Mouse (Mus musculus): ENCODE measurements around the gene Stxbp3.
"Not testable (repeated sequence)": the region's sequence is repeated elsewhere in the genome, so short reads cannot be mapped to it uniquely, and the experiment has no call there.

Stxbp3 gene

DNA sequence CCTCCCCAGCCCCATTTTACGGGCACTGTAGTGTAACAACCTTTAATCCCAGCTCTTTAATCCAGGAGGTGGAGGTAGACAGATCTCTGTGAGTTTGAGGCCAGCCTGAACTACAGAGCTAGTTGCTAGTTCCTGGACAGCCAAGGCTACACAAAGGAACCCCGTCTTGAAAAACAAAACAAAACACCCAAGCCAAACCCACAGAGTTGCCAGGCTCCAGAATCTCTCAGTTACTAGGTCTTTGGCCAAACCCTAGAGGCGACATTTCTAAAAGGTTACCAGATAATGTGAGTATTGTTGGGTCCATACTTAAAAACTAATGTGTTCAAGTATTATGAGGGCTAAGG, 16.8 kb upstream of the Stxbp3 start:
- no peak for DNase-seq (ENCODE audit: low spot score in 2 of 2)

DNA sequence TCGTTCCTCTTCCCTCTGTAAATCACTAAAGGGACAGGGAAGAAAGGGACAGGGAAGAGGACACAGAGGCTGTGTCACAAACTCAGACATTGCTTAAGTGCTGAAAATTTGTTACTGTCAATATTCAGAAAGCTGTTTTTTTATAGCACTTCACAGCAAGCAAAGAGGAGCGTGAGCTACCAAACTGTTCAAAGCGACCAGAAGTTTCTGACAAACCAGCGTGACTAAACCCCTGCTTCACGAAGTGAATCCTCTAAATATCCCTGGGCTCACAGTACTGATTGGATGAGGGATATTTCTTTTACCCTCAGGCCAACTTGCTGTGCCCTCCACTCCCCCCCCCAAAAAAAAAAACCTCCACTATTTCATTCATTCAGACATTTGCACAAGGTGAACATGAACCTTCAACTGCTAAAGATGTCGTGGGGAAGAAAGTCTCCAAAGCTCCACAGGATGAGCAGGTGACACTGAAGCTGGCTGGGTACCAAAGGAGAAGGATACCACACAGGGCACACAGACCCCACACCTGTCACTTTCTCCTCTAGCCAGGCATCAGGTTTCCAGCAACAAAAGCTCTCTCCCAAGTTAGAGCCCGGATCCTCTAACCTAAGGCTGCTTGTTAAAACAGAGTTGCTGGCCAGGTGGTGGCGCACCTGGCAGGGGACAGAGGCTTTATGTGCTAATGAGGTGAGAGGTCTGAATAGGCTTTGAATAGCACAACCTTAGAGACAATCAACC, 16.2 kb upstream of the Stxbp3 start:
- DNase-seq (ENCODE audit: low spot score in 2 of 2): no peak

DNA sequence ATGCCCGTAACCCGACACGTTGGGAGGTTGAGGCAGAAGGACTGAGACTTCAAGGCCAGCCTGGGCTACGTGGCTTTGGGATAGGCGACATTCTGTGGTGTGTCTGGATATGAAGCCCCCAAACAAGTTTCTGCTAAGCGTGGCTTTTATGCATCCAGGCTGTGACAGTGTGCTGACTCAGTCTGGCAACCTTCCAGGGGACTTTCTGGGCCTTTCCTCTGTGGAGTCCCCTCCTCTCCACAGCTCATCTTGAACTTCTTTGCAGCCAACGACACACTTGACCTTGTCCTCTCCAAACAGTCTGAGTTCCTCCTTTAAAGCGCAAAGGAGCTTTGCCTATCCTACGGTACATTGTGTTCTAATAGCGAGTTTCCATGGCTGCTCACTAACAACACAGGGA, 15.5 kb upstream of the Stxbp3 start:
- no peak for DNase-seq (ENCODE audit: low spot score in 2 of 2)

DNA sequence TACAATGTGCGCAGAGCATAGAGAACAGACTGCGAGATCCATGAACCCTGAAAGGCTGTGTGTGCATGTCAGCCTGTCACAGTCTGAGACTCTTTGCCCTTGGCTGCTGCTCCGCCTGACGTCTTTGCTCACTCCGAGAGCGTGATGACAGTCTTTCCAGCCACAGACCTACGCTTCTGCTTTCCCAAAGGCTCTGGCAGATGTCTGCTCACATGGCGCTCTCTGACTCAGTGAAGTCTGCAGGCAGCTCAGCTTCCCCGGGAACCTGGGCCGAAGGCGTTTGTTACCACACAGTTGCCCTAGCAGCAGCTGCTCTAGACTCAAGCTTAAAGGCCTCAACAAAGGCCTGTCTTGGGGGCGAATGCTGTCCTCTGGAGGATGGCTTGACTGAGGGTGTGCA, 15.0 kb upstream of the Stxbp3 start:
- DNase-seq (ENCODE audit: low spot score in 2 of 2): peak; percentile 85 to 92

DNA sequence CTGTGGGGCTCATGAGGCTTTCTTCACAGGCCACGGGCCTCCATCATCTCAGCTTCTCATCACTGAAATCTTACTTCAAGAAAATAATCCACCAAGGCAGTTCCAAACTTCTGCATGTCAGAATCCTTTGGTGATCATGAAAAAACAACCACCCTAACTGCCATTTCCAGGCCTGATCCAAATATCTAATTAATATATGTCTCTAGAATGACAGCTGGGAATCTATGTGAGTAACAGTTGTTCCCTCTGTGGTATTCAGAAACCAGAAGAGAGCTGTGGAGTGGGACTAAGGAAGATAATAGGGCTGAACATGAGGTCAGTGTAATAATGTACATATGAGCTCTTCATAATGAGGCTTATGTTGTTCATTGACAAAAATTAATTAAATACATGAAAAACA, 12.9 kb upstream of the Stxbp3 start:
- DNase-seq (ENCODE audit: low spot score in 2 of 2): no peak

DNA sequence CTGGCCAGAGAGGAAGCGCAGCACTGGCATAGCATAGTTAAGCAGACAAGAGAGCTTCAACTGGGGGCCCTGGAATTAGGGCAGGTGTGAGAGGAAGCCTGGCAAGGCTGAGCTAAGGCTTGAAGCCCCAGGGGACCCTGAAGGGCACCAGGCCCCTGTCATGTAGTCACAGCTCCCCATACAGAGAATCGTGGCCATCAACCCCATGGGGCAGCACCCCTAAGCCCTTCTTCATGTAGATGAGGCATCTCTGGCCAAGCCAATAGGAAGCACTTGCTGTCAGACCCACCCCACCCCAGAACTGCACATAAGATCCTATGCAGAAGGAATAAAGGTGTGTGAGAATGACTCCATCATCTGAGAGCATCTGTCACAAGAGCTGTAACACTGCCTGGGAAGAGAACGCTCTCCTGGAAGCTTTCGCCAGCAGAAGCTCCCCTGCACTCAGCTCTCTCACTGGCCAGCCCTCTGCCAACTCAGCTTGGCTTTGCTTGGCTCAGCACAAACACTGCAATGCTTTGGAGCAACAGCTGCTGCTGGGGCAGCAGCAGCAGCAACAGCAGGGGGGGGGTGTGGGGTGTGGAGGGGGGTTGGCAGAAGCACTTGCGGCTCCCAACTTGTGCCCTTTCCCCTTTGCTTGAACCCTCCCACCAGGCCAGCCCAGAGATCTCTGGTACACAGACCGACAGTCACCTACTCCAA, 11.8 kb upstream of the Stxbp3 start:
- DNase-seq (ENCODE audit: low spot score in 2 of 2): no peak

DNA sequence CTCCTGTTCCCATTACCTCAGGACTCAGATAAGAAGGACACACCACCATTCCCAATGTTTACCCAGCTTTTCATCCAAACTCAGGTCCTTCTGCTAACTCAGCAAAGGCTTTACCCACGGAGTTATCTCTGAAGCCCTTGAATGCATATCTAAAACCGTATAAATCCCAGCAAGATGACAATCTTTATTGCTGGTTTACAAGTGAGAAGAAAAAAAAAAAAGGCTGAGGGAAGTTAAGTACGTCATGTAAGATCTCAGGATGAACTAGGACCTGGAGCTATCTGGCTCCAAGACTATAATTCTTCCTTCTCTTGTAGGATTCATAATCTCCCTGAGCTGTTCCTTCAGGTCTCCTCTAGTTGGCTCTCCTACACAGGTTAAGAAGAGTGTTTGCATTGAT, 11.2 kb upstream of the Stxbp3 start:
- no peak for DNase-seq (ENCODE audit: low spot score in 2 of 2)

DNA sequence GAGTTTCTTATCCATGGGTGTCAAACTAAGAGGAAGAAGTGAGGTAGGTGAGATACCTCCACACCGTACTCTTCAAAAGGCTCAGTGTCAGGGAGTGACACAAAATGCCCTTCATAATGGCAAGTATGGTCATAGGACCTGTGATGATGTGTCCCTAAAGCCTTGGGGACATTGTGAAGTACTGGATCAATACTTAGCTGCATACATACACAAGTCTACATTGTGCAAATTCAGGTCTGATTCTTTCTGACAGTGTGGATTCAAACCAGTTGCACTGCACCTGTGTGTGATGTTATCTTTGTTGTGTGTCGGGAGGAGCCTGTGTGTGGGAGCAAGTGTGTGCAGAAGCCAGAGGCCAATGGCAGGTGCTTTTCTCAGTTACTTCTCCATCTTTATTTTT, 10.7 kb upstream of the Stxbp3 start:
- DNase-seq (ENCODE audit: low spot score in 2 of 2): no peak

DNA sequence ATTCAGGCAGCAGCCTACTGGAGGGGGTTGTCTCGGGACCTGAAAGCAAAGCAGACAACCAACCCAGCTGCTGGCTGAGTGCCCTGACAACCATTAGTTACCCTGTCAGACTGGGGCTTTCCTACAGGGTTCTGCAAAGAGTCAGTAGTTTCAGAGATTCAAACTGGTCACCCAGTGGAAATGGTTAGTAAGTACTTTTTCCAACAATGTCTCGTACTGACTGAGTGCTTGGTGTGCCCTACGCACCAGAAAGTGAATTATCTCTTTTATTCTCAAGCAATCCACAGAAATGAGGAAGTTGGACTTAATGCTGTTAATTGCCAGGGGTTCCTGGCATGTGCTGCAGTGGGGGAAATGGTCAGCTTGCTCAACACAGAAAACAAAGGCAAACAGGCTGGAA, 10.2 kb upstream of the Stxbp3 start:
- no peak for DNase-seq (ENCODE audit: low spot score in 2 of 2)

DNA sequence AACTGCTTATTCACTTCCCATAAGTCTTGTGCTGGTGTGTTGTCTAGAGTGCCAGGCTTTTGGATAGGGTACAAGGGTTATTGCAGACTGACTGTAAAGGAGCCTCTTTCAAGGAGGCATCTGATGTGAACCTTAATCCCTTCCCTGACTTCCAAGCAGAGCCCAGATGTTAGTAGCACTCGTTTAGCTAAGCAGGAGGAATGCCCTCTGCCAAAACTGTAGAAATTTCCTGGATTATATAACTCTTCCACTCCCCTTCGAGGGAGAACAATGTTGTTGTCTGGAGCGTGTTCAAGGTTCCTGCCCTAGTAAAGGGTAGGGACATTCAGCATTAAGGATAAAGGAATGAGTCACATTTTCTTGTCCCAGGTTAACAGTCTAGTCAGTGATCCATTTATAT, 6.3 kb upstream of the Stxbp3 start:
- no peak for DNase-seq (ENCODE audit: low spot score in 2 of 2)

DNA sequence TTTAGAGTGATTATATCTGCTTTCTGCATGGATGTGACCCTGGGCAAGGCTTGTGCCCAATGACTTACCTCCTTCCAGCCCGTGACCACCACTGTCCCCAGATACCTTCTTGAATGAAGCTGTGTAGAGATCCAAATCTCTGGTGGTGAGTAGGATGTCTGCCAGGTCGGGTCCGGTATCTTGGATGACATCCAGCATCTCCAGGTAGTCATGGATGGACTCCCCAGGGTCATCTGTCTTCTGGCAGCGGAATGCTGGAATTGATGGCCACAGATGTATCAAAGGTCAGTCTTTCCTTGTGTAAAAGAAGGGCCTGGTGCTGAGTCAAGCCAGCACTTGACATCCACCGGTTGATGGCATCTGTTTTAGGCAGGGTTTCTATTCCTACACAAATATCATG, 4.2 kb upstream of the Stxbp3 start:
- DNase-seq (ENCODE audit: low spot score in 2 of 2): no peak

DNA sequence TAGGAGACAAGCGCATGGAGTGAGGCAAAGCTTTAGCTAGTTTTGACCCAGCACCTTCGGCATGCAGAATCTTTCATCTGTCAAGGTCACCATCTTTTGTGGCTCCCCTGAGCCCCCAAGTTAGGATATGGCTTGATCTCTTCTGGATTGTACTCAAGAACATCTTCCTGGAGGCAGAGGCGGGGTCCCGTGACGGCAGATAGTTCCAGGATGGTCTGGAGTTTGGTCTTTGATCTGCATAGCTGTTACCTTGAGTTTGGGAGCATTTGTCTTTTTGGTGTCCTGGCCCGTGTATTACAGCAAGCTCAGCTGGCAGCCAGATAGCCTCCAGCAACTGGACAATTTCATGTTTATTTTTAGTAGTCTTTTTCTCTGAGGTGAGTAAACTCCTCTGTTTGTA, 3.7 kb upstream of the Stxbp3 start:
- DNase-seq (ENCODE audit: low spot score in 2 of 2): no peak

DNA sequence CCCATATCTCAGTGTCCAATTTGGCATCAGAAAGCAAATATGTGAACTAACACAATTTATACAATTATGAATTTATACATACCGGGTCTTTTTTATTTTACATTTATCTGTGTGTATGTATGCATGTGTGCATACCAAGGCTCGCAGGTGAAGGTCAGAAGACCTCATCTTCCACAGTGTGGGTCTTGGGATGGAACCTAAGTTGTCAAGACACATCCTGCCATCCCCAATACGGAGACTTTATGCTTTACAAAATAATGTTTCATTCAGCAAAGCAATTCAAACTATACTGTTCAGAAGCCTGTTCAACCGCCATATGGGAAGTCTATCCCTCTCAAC, 359 bp upstream of the Stxbp3 start:
- no peak for DNase-seq (ENCODE audit: low spot score in 2 of 2)

DNA sequence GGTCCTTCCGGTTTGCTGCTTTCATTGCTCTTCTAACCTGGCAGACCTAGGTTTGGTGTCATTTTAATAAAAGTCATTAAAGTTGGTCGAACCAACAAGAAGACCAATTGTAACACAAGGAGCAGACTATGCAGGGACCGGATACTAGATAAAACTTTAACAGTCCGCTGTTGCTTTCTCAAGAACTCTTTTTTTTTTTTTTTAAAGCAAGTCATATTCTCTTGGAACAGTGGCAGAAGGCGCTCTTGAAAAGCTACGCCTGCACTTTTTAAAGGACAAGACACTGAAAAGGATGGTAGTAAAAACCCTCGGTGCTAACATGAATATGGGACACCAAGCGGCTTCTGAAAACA, 703 bp downstream of the Stxbp3 start:
- DNase-seq (ENCODE audit: low spot score in 2 of 2): no peak

DNA sequence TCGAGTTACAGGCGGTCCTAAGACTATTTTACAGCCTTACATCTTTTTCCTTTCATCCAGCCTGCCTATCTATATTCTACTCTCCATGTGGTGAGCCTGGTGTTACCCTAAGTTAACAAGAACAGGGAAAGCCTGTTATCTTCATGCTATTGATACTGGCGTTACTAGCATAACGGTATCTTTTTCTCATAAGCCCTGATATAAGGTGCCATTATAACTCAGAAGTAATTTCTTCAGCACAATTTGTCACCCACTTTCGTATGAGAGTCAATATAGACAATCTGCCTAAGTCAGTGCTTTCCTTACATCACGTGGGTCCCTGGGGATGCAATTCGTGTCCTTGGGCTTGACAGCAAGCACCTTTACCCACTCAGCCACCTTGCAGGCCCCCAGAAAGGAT, 1.3 kb downstream of the Stxbp3 start:
- DNase-seq (ENCODE audit: low spot score in 2 of 2): no peak

DNA sequence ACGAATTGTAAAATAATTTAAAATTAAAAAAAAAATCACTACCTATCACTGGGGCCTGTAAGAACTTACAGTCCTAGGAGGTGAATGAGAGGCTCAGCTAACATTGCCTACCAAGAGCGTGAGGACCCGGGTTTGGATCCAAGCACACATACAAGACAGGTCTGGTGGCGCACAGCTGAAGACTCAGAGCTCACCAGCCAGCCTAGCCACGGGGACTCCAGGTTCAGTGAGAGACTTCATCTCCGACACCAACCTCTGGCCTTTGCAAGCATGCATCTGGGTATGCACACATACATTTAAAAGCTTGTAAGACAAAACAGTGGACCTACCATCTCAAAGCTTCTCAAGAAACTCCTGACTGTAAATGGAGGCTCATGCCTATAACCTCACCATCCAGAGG, 3.4 kb downstream of the Stxbp3 start:
- no peak for DNase-seq (ENCODE audit: low spot score in 2 of 2)

DNA sequence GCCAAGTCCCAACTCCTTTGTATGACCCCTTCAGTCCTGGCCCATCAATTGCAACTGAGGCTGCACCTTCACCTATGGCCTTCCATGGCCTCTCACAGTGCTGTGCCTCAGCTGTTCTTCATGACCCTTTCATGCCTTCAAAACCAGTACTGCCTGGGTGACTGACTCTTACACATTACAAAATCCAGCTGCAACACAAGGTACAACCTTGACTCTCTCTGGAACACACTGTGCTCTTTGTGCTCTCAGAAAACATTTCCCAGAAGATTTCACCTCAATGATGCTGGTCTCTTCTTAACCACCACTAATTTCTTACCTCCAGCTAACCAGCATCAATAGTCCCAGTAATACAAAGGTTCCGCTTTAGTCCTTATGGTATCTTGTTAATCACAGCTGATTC, 6.6 kb downstream of the Stxbp3 start:
- not testable (repeated sequence) for DNase-seq (ENCODE audit: low spot score in 2 of 2)

DNA sequence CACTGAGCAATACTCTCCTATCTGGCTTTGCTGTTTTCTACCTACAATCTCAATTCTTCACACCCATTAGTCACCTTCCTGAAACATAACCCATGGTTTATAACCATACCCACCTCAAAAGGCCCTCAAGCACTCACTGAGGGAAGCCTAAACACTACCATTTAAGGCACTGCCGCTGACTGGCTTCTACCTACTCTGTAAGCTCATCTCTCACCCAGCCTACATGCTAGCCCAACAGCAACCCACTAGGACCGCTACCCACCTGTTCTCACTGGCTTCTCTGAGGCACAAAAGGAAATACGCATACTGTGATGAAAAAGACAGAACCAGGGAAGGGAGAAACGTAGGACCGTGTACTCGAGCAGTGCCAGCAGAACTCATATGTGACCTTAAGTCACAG, 8.6 kb downstream of the Stxbp3 start:
- no peak for DNase-seq (ENCODE audit: low spot score in 2 of 2)

DNA sequence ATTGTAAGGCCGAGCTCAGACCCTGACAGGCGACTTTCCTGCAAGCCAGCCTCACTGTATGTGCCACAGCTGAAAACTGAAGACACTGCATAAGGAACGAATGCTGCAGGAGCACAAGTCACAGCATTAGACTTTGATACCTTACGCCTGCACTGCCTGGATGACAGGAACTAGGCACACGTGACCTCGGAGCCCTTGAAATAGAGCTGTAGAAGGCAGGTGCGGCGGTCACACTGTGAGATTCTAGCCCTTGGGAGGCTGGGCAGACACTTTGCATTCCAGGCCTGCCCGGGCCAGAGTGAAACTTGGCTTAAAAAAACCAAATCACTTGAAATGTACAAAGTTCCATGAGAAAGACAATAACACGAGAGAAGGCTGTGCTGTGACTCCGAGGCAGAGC, 9.8 kb downstream of the Stxbp3 start:
- no peak for DNase-seq (ENCODE audit: low spot score in 2 of 2)

DNA sequence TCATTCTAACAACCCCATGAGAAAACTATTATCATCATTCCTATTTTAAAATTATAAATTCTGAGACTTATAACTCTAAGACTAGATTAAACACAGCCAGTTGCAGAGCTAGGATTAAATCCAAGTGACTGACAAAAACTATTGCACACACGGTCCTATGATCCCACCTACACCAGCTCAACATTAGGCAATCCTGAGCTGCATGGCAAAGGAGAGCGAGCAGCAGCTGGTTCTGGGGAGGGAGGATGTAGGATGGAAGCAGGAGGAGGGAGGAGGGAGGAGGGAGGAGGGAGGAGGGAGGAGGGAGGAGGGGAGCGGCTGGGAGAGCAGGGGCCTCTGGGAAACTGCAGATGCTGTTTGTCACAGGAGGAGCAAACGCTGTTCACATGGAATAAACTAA, 24.7 kb downstream of the Stxbp3 start:
- no peak for DNase-seq (ENCODE audit: low spot score in 2 of 2)

DNA sequence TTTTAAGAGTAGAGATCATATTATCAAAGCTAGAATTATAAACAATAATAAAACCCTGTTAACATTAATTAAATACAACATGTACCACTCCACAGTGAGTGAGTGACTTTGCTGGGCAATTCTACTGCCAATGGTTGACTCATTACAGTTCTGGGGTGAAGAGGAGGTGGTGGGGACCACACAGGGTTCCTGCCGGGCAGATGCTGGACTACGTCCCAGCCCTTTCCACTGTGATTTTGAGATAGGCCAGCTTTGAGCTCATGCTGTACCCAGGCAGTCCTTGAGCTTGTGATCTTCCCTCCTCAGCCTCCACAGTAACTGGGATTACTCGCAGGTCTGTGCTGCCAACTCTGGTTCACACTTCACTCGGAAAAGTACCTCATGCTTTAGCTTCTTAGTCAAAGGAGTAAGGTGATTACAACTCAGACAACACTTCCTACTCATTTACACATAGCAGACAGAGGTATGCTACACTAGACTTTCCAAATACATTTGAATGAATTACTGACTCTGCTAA, 29.5 kb downstream of the Stxbp3 start:
- DNase-seq (ENCODE audit: low spot score in 2 of 2): no peak

DNA sequence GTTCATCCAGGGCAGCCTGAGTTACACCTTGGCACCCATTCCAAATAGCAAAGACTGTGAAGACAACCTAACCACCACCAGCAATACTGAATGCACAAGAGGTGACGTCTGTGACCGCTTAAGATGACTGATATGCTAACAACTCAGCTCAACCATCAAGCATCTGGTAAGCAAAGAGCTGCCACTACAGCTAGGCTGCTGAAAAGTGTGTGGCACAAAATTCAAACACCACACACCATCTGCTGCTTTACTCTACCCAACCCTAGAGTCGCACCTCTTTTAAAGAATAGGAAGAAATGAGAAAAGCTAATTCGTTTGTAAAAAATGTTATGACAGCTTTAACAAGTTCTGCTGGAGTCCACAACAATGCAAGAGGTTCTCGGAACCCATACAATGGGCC, 34.7 kb downstream of the Stxbp3 start:
- DNase-seq (ENCODE audit: low spot score in 2 of 2): peak in 1 of 2 experiments; percentile 14

DNA sequence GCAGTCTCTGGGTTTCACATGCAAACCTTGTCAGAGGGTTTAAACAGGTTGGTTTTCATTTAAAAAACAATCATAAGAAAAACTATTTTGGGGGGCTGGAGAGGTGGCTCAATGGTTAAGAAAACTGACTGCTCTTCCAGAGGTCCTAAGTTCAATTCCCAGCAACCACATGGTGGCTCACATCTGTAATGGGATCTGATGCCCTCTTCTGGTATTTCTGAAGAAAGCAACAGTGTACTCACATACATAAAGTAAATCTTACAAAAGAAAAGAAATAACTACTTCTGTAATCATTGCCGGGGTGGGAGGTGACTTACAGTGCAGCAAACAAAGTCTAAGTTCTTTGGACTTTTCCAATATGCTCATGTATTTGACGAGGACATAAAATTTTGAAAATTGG, 42.0 kb downstream of the Stxbp3 start:
- DNase-seq (ENCODE audit: low spot score in 2 of 2): no peak

DNA sequence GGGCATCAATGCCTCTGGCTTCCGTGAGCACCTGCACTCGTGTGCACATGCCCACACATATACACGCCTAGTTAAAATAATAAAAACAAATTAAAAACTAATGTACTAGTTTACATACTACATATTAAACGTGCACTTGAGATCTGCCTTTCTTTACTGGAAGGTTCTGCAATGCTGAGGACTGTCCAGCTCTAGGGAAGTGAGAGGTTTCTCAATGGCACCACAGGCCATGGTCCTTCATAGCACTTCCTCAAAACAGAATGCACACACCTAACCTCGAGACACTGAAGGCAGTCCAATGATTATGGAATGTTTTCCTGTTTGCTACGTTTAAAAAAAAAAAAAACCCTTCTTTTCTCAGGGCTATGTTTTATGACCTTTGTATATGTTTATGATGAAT, 42.6 kb downstream of the Stxbp3 start:
- no peak for DNase-seq (ENCODE audit: low spot score in 2 of 2)
